Mouse (Mus musculus) intestine, postnatal 0 days (tissue): ENCODE results near the gene Ank. TPM values are rescaled to one million over a fixed set of nuclear protein-coding genes. Genes with fewer than 3 reads are reported as not detected.

Experiments used
- ATAC-seq: fragments of 200-750 bp; cut with Nextera tagmentation; 2 replicates; pipeline ENCODE4 v1.8.0; 2017; ENCODE audit warnings: mild to moderate bottlenecking, moderate TSS enrichment, moderate library complexity
- H3K27ac ChIP-seq: fragments of 300-500 bp; sonication (generic); 2 replicates; pipeline ENCODE4 v1.5.1; 2014; ENCODE audit warnings: mild to moderate bottlenecking, low read depth, low read length, moderate library complexity
- H3K27me3 ChIP-seq: fragments of 300-500 bp; sonication (generic); replicated peaks from 2 replicates; pipeline ENCODE4 v1.6.1; 2014; ENCODE audit warnings: low read length, mixed read lengths; ENCODE audit not compliant: control insufficient read depth, insufficient read depth
- H3K36me3 ChIP-seq: fragments of 300-500 bp; sonication (generic); 2 replicates; pipeline ENCODE4 v1.6.1; 2014; ENCODE audit warnings: mild to moderate bottlenecking, moderate library complexity; ENCODE audit not compliant: control insufficient read depth, insufficient read depth
- H3K4me1 ChIP-seq: fragments of 300-500 bp; sonication (generic); replicated peaks from 2 replicates; pipeline ENCODE4 v1.6.1; 2014; ENCODE audit warnings: antibody characterized with exemption, low read length, mixed read lengths; ENCODE audit not compliant: control insufficient read depth, insufficient read depth
- H3K4me2 ChIP-seq: fragments of 300-500 bp; sonication (generic); replicated peaks from 2 replicates; pipeline ENCODE4 v1.6.1; 2014; ENCODE audit warnings: low read depth, mild to moderate bottlenecking, moderate library complexity
- H3K4me3 ChIP-seq: fragments of 300-500 bp; sonication (generic); 2 replicates; pipeline ENCODE4 v1.5.1; 2014; ENCODE audit warnings: low read depth, low read length
- H3K9ac ChIP-seq: fragments of 300-500 bp; sonication (generic); 2 replicates; pipeline ENCODE4 v1.6.1; 2014; ENCODE audit warnings: mild to moderate bottlenecking, low read depth, low read length
- H3K9me3 ChIP-seq: fragments of 300-500 bp; sonication (generic); 2 replicates; pipeline ENCODE4 v1.6.1; 2016; ENCODE audit warnings: mixed run types; ENCODE audit not compliant: control insufficient read depth
- CTCF ChIP-seq: sonication (generic); IDR thresholded peaks from 2 replicates; pipeline ENCODE4 v1.5.1; 2016; ENCODE audit warnings: low read depth, mild to moderate bottlenecking, control low read depth, antibody characterized with exemption, moderate library complexity
- WGBS: fragments of 180-500 bp; shearing (Covaris S2); extraction: QIAGEN DNeasy Blood & Tissue Kit; methylation state at CpG from one replicate; pipeline ENCODE4 v1.1.7; 2014; 5-methylcytosine and 5-hydroxymethylcytosine counted together
- polyA plus RNA-seq: library from polyadenylated mRNA; unstranded; fragments of >200 nt; fragmentation: Nextera tagmentation; extraction: Ambion mirVana; gene quantifications from 2 replicates; pipeline ENCODE4 v1.2.1, GENCODE M21; 2015

Ank gene
- polyA plus RNA-seq, 1 experiment from 2014 or later = 20.9 TPM

DNA sequence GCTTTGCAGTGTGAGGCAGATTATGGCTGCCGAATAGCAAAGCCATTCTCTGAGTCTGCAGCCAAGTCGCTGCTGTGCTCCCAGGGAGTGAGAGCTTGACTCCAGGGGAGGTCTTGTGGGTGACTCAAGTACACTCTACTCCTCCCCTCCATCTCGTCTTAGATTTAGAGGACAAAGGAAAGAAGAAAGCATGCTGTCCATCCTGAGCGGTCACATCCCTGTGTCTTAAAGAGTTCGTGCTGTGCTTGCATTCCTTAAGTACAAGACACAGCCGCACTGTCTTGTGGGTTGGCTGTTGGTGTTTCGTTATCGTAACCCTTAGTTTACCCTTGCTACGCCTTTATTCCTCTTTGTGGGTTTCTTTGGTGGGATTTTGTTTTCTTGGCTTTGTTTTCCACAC lies 24.2 kb downstream of the Ank start:
- H3K4me3 ChIP-seq = no peak overlapping the region
- no peaks in the 10 kb centered on the region for H3K27me3 ChIP-seq
- H3K9ac ChIP-seq = no peak overlapping the region
- H3K9me3 ChIP-seq = no peaks in the 10 kb centered on the region
- no peaks in the 10 kb centered on the region; the same call in 1 of the 2 replicates for H3K4me1 ChIP-seq
- no peaks in the 10 kb centered on the region for H3K36me3 ChIP-seq
- H3K27ac ChIP-seq = no peak overlapping the region
- H3K4me2 ChIP-seq = no peak overlapping the region
- WGBS = 82% methylated on average over 9 of the region's 9 CpGs
- no peak for ATAC-seq
- TF ChIP-seq CTCF = no peak

DNA sequence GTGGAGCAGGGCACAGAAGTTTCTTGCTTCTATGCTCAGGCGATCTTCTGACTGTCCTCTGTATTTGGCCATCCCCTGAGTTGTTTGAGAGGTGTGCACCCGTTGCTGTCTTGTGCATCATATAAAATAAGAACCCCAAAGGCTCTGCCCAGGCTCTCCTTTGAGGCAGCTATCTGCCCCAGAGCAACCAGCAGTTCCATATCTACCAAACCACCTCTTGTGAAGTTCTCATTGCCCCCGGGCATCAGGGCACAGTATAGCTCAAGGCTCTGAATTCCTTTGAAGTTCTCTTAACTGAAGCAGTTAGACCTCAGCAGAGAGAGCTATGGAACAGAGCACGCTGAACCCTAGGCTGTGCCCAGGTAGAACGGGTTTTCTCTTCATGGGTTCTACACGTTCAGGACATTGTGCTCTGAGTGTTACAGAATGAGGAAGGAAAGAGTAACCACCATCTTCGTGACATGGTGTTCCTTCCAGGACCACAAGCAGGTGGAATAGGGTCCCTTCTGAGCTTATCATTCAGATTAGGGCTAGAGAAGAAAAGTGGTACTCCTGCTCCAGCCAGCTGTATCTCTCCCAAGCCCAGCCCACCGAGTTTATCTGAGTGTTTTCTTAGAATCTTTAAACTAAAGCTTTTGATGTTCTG lies 25.1 kb downstream of the Ank start:
- Histone ChIP-seq H3K27me3 (no peaks in the 10 kb centered on the region), H3K27ac (no peak overlapping the region), H3K9me3 (no peaks in the 10 kb centered on the region), H3K4me2 (no peak overlapping the region), H3K4me3 (no peak overlapping the region), H3K4me1 (no peaks in the 10 kb centered on the region; the same call in 1 of the 2 replicates), H3K9ac (no peak overlapping the region), H3K36me3 (no peaks in the 10 kb centered on the region)
- no peak for TF ChIP-seq CTCF
- 78% methylated on average over 8 of the region's 8 CpGs for WGBS
- no peak for ATAC-seq

GRCm38 (mm10) chr15:27492156-27492555 lies 25.7 kb downstream of the Ank start:
- Histone ChIP-seq H3K27me3 (no peaks in the 10 kb centered on the region), H3K9ac (no peak overlapping the region), H3K4me1 (no peaks in the 10 kb centered on the region; the same call in 1 of the 2 replicates), H3K9me3 (no peaks in the 10 kb centered on the region), H3K36me3 (no peaks in the 10 kb centered on the region), H3K27ac (no peak overlapping the region), H3K4me2 (no peak overlapping the region), H3K4me3 (no peak overlapping the region)
- TF ChIP-seq CTCF = no peak
- WGBS = 70% methylated on average over 10 of the region's 10 CpGs
- no peak for ATAC-seq

GRCm38 (mm10) chr15:27492734-27493133 lies 26.3 kb downstream of the Ank start:
- ATAC-seq = no peak
- Histone ChIP-seq H3K4me2 (no peak overlapping the region), H3K4me3 (no peak overlapping the region), H3K4me1 (no peaks in the 10 kb centered on the region; the same call in 1 of the 2 replicates), H3K36me3 (no peaks in the 10 kb centered on the region), H3K9ac (no peak overlapping the region), H3K27me3 (no peaks in the 10 kb centered on the region), H3K9me3 (no peaks in the 10 kb centered on the region), H3K27ac (no peak overlapping the region)
- WGBS = 86% methylated on average over 1 of the region's 1 CpGs
- TF ChIP-seq CTCF = no peak

- Histone ChIP-seq H3K9me3 (no peaks in the 10 kb centered on the region), H3K9ac (no peak overlapping the region)
Measured at GRCm38 (mm10) chr15:27493516-27493915, 27.0 kb downstream of the Ank start.

GRCm38 (mm10) chr15:27495981-27496401 lies 29.5 kb downstream of the Ank start:
- H3K27ac ChIP-seq = no peak overlapping the region
- no peak overlapping the region for H3K9ac ChIP-seq
- H3K36me3 ChIP-seq = no peaks in the 10 kb centered on the region
- no peak for TF ChIP-seq CTCF
- H3K4me3 ChIP-seq = no peak overlapping the region
- H3K9me3 ChIP-seq = no peaks in the 10 kb centered on the region
- 40% methylated on average over 5 of the region's 5 CpGs for WGBS
- H3K4me1 ChIP-seq = no peaks in the 10 kb centered on the region; the same call in 1 of the 2 replicates
- no peaks in the 10 kb centered on the region for H3K27me3 ChIP-seq
- no peak for ATAC-seq
- no peak overlapping the region for H3K4me2 ChIP-seq

More at GRCm38 (mm10) chr15:27493516-27493915, 27.0 kb downstream of the Ank start:
- H3K27ac ChIP-seq = no peak overlapping the region
- no peaks in the 10 kb centered on the region for H3K36me3 ChIP-seq
- H3K4me2 ChIP-seq = no peak overlapping the region
- no peaks in the 10 kb centered on the region for H3K27me3 ChIP-seq
- no peak for TF ChIP-seq CTCF
- 37% methylated on average over 10 of the region's 10 CpGs for WGBS
- H3K4me1 ChIP-seq = no peaks in the 10 kb centered on the region; the same call in 1 of the 2 replicates
- H3K4me3 ChIP-seq = no peak overlapping the region
- no peak for ATAC-seq
